Mouse (Mus musculus) NIH3T3 (cell line): ENCODE measurements around the gene Klkb1.
"Not testable (repeated sequence)": the region's sequence is repeated elsewhere in the genome, so short reads cannot be mapped to it uniquely, and the experiment has no call there.

ENCODE experiments used
- DNase-seq: peaks from one replicate; pipeline ENCODE4 v3.0.0-alpha.2; 2012; ENCODE audit warnings: low read depth

The Klkb1 gene

DNA sequence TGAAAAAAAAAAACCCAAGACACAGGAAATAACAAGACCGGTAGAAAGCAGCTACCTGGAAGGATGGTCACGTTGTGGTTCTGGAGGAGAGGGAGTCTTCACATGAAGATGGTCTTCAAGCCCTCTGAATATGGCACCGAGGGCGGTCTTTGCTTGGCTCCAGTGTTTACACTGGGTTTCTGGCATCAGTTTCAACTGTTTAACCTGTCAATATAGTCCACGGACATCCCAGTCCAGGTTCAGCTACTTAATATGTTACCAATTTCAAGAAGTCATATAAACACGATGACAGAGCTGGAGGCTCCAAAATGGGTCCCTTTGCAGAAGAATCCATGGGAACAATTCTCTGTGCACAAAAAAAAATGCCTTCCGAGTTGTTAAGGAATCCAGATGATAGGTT lies at the start of gene Klkb1:
Klkb1 (minus strand) TSS at position 173 of the 400 bp plus-strand sequence.
- DNase-seq, result no peak

DNA sequence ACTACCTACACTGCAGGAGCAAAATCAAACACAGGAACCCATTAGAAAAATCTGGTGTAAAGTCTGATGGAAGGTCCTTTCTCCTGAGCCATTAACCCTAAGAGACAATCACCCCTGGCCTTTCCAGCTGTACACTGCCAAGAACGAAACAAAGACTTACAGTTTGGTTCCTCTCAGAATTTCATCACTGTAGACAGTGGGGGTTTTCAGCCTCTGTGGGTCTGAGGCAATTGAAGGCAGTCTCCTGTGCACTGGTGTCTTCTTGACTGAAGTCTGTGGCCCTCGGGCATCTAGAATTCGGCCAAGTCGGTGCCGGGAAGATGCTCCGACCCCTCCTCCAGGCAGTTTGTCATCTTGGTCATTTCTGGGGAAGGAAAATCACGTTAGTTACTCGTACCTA lies 49.6 kb upstream of the Klkb1 start:
- no peak for DNase-seq

DNA sequence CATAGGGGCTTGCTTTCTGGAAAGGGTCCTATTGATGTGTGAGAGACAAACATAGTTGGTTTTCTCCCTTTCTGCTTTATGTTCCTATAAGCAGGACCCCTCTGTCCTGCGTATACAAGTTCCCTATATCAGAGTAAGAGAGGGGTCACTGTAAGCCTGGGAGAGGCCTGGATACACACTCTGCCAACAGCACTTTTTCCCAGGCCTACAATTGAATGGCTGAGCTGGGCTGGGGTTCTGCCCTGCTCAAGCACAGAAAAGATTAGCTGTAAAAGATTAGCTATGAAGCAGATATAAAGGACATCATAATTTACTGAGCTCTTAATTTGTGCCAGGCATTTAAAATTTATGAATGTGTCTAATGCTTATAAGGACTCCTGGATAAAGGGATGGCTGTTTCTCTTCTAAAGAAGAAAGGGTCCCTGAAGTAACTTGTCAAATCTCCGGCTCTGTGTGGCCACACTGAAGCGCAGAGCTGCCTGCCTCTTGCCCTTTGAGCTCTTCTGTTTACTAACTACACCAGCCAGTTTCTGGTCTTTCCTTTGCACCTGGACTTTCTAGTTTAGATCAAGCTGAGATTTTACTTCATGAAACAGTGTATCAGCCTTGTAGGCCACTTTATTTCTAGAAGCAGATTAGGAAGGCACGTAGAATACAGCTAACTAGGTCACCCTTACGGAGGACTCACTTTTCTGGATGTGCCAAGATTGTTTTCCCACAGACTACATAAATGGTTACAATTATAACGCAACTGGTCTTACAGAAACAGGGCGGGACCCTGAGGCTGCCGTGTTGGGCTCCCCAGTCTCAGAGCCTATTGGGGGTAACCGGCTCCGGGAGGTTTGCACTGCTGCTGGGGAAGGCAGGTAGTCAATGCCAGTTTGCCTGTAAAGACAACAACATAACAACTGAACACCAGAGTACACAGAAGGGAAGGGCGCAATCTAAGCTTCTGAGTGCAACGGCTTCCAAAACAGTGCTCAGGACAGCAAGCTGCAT lies 47.3 kb upstream of the Klkb1 start:
- no peak for DNase-seq

DNA sequence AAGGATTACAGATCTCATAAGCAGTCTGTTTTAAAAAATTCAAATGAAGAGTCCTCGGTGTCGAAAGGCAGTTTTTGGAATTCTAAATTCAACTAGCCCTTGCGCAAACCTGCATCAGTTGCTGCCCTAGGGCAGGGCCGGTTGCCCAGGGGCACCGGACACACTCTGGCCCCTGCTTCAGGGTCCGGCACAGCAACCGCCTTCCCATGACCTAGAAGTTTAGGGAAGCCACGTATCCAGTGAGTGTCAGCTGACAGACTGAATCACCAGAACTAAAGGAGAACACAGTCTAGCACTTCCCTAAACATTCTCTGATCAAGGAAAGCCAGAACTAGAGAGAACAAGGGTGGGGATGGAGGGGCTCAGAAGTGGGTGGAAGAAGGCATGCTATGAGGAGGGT lies 38.8 kb upstream of the Klkb1 start:
- peak; percentile 70 for DNase-seq

DNA sequence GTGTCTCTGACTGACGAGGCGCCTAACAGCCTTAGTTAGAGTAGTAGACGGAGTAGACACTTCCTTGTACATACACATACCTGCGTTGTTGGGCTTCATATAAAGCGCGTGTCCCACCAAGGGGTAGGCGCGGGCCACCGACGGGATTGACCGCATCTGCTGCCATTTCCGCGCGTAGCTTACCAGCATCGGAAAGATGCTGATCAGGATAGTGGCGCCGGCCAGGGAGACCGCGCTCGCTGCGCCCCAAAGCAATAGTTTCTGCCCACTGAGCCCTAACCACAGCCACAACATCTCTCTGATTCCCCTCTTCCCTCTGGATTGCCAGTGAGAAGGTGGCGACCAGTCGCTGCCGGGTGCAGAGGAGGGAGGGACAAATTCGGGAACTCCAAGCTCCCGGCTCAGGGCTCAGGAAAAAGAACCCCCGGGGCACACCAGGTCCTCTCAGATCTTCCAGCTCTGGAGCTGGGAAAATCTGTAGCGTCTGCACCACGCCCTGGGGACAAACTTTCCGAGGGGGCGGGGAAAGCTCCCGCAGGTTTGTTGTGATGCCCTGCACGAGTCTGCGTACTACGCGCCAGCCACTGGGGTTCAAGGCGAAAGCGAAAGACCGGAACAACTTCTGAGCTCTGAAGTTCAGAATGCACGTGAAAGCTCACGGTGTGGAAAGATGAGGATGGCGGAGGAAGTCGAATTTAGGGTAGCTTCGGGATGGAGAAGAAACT lies 38.2 kb upstream of the Klkb1 start, which contains the start of gene Cyp4v3:
Cyp4v3 (minus strand) TSS at position 532 of the 725 bp plus-strand sequence.
- peak; percentile 85 for DNase-seq

DNA sequence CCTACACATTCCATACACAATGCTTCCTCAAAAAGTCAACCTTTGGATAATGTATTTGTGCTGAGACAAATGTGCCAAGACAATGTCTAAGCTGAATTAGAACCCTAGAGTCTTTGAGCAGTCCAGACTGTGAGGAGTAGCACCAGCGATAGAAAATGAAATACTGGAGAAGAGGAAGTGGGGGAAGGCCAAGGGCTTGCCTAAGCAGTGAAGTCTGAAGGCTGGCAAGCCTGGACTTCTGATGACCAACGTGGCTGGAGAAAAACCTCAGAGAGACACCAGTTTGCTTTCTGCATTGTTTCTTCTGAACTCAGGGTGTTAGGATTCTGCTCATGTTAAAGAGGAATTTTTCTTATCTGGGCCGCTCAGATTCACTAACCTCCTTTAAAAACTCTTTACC lies 36.2 kb upstream of the Klkb1 start:
- no peak for DNase-seq

DNA sequence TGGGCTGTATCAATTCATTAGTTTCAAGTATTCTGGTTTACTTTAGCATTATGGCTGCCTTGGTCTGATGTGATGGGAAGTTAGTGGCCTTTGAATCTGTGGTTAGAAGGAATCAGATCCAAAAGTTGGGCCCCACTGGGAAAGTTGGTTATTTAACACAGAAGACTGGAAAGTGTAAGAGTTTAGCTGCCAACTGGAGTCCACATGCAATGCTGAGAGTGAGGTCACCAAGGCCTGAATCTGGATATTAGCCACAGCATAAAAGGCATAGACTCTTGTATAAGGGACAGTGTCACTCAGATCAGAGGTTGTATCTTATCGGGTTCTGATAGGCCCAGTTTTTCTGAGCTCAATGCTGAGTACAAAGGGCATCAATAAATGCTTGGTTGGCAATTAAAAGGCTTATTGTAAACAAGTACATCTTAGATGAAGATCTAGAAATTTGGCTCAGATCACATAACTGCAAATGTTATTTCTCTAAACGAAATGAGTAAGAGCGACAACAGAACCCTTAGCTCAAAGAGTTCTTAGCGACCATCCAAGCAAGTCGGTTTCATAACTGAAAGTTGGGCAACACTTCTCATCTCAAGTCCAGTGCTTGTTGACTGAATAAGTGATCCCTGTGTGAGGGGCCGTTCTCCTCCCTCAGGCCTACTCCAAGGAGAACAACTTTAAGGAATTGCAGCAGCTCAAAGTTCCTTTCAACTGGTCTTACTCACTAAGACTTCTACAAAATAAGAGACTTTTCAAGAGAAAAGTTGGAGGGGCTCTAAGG lies 34.7 kb upstream of the Klkb1 start:
- DNase-seq, result peak; percentile 40

DNA sequence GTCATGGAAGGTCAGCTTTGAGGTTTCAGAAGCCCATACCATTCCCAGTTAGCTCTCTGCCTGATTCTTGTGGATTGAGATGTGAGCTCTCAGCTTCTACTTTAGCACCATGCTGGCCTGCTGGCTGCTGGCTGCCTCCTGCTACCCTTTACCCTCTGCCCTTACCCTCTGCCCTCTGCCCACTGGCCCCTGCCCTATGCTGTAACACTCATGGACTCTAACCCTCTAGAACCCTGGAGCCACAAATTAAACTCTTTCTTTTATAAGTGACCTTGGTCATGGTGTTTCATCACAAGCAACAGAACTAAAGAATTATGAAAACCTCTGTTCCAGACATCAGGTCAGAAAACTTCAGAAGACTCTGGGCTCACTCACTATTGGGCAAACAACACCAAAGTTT lies 32.4 kb upstream of the Klkb1 start:
- DNase-seq, result not testable (repeated sequence)

DNA sequence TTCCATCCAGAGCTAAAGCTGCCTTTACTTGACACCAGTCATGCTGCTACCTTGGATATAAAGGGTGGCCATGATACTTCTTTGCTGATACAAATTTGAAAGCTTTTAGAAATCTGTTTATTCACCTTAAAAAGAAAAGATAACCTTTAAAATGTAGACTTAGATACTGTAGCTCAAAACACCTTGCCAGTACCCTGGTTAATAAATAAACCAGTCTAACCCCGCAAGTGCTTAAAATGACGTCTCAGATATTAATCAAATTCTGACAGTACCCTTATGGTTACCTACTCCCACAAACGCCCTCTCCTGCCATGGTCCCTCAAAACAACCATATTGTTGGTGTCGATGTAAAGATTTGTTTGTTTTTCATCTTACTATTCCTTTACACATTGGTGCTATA lies 29.5 kb upstream of the Klkb1 start:
- no peak for DNase-seq

DNA sequence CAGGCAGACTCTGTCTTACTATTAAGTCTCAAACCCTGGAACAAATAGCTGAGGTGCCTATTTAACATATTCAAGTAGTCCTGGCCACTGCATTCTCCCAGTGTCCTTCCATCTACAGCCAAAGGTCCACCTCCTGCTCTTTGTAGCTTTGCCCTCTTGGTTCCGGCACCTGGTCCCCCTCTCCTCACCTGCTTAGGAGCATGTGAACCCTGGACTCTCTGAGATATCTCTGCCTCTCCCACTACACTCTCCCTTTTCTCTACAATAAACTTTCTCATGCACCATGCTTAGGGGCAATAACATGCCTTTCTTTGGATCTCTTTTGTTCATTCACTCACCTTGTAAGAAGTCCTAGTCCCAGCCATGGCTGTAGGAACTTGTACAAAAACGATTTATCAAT lies 26.7 kb upstream of the Klkb1 start:
- DNase-seq, result no peak

DNA sequence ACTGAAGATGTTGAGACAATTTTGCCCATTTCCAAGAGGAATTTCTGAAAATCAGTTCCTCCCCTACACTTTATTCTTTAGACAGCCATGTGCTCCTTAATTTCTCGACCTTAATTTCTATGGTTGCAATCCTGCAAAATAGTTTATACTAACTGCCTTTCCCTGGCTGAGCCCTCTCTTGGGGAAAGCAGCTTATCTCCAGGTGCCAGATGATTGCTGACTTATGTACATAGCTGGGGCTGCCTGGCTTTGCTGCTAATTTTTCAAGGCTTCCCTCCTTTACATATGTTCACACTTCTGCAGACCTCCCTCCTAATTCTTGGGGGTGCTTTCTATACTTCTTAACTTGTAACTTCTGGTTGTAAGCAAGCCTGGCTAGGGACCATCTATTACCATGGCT lies 26.3 kb upstream of the Klkb1 start:
- no peak for DNase-seq

DNA sequence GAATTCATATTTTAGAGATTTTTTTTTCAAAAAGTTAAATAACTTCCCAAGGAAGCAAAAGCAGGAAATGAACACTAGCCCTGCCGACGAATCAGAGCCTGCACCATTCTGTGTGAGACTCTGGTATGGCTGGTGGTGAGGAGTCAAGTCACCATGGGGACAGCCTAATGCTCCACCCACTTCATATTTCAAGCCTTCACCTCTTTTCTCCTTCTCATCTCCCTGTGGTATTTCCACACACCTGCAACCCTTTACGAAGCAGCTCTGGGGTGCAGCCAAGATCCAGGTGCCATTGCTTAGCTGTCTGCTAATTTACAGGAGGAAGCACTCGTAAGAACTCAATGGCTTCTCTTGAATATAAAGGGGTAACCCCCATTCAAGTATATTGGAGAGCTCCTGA lies 16.3 kb upstream of the Klkb1 start:
- no peak for DNase-seq

DNA sequence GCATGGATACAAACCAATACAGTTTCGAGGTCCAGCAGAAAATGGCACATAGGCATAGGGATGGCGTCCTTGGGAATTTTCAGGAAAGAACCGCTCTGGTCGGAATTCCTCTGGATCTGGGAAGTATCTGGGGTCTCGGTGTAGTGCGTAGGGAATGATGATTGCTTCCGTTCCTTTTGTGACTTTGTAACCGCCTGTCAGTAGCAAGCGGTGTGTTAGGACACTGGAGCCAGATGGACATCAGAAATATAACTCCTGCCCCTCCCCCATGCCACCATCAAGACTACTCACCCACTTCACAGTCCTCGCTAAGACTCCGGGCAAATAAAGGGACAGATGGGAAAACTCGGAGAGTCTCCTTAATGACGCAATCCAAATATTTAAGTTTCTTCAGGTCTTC lies 13.7 kb upstream of the Klkb1 start, which contains the start of gene Gm45753:
Gm45753 (minus strand) TSS at position 101 of the 400 bp plus-strand sequence.
- DNase-seq, result no peak

DNA sequence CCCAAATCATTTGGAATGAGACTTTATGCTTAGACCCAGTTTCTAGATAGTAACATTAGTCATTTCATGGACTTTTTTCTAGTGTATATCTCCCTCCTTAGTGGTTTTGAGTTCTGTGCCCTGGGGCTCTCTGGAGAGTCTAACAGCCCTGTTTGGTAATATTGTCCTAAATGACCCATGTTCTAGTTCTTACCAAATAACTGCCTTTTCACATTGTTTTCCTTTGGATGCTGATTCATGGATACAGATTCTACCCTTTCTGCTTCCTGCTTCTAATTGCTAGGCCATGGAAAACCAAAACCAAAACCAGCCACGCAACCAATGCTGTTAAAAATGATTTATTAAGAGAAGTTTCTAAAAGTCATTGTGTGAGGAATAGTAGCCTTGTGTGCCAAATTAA lies 10.8 kb upstream of the Klkb1 start:
- DNase-seq, result peak; percentile 13

DNA sequence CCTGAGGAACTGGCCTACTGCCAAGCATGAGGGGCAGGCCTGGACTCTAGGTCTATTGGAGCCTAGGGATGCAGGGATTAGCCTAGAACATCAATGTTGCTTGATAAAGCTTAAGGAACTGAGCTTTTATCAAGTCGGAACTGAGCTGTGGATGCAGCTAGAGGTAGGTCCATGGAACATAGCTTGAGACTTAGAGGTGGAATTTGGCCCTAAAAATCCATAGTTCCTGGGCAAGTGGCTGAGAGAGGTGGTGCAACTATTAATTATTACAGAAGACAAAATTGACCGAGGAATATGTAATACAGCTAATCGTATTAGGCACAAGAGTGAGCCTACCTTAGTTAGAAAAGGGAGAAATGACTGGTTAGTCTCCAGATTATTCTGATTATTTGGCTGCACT lies 9.7 kb upstream of the Klkb1 start:
- no peak for DNase-seq

DNA sequence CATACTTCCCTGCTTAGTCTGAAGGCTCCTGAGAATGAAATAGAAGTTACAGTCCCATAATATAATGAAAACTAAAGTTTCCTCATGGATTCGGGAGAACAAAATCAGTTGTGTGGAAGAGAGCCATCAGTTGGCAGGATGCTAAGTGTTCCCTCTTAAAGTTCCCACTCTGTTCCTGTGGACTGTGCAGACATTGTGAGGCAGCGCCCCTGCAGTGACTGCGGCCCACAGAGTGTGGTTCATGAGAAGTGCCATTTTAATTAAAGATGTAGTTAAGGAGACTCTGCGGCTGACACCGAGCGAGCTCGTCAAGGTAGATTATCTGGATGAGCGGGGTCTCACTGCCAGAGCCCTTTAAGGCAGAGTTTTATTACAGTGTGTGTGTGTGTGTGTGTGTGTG lies 7.7 kb upstream of the Klkb1 start:
- DNase-seq, result no peak

DNA sequence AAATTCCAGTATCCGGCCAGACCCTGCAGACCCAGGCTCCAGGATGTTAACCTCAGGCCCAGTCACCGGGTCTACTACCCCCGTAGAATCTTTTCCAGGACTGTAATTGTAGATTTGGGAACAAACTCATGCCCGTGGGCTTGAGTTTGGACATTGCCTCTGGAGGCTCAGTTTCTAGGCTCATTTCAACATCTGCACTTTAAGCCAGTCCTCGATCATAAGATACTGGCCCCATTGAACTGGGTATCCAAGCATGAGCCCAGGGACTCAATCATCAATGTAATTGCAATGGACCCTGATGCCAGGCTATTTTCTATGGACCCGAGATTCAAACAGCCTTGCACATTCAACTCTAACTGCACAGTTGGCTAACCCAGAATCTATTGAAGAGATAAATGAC lies 617 bp upstream of the Klkb1 start:
- DNase-seq, result no peak

DNA sequence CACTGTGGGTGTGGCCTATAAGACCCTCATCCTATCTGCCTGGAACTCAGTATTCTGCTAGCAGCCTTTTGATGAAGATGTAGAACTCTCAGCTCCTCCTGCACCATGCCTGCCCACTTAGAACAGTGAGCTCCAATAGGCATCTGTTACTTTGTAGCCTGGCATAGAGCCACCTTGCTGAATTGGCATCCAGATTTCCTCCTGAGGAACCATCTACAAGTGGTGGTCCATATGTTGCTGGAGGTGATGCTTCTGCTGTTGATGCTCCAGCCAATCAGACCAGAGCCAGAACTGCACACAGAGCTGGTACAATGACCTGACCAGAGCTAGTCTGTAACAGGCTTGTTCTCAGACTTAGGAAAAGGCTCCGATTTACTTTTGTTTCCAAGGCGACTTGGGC lies 2.9 kb downstream of the Klkb1 start:
- DNase-seq, result no peak

DNA sequence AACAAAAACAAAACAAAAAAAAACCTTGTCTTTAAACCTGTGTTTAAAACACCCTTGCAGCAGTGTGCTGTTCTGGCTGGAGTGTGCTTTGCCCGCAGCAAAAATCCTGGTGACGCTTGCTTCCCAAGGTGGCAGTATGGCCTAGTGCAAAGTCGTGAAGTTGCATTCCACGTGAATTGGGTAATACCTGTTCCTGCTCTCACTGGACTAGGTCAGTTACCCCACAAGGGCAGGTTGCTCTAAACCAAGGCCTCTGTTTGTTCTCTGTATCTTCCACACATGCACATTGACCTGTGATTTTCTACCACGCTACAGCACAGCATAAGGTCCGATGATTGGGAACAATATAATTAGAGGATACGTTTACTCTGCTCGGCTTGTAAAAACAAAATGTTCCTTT lies 13.0 kb downstream of the Klkb1 start:
- DNase-seq, result no peak

DNA sequence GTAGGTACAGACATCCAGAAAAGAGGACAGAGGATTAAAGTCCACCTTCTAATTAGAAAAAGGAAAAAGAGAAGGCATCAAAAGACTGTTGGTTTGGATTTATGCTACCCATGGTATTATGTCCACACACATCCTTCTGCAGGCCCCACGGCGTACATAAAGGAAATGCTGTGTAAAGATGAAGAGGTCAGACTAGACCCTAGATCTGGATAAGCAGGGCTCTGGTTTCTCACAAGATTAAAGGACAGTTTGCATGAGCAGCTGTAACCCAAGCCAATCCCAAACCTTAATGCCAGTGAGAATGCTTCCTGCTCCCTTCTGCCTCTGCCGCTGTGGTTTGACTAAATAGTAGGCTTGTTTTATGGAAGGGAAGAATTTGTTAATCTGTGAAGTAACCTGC lies 17.2 kb downstream of the Klkb1 start:
- DNase-seq, result no peak

DNA sequence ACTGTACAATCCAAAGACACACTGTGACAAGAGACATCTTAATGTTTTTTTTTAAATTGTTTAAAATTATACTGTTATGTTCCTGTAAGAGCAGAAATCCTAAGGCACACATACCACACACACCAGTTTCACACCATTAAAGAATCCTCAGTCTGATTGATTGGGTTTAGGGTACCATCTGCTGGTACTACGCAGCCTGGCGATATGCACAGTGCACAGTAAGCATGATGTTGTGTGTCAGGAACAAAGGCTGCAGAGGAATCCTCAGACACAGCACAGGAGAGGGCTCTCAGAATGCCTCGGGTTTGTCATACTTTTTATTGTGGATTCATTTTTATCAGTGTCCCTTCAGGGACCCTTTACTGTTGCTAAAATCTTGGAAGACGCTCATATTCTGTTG lies 20.3 kb downstream of the Klkb1 start:
- DNase-seq, result no peak

DNA sequence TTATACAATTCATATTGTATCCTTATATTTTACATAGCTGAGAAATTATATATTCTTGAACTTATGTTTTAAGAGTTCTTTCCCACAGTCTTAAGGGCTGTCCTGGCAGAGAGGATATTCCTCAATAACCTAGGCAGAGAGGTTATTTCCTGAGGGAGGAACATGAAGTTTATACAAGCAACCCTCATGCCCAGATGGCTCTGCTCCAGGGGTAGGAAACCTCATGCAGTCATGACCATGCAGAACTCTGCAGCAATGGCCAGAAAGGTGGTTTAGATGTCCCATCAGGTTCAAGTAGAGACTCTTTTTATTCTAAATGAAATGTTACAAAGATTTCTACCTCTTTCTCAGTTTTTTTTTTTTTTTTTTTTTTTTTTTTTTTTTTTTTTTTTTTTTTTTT lies 25.6 kb downstream of the Klkb1 start:
- no peak for DNase-seq
